Mouse (Mus musculus): ENCODE measurements around the gene Anp32a.

The Anp32a gene

GRCm38 (mm10) chr9:62407357-62408146 lies 66.5 kb downstream of the Anp32a start:
- DNase-seq (ENCODE audit: low spot score), result no peak

- no peak for DNase-seq (ENCODE audit: low spot score)
These were observed 77.6 kb downstream of the Anp32a start for GRCm38 (mm10) chr9:62418742-62419141.

- DNase-seq (ENCODE audit: low spot score), result no peak
These were observed 79.3 kb downstream of the Anp32a start for GRCm38 (mm10) chr9:62420261-62420917.

GRCm38 (mm10) chr9:62421027-62421426 lies 79.9 kb downstream of the Anp32a start:
- no peak for DNase-seq (ENCODE audit: low spot score)

- DNase-seq (ENCODE audit: low spot score), result no peak
These were observed 80.8 kb downstream of the Anp32a start for GRCm38 (mm10) chr9:62421911-62422310.

GRCm38 (mm10) chr9:62422926-62423325 lies 81.8 kb downstream of the Anp32a start:
- DNase-seq (ENCODE audit: low spot score), result no peak

- DNase-seq (ENCODE audit: low spot score), result no peak
These were observed 82.8 kb downstream of the Anp32a start for GRCm38 (mm10) chr9:62423871-62424270.

- DNase-seq (ENCODE audit: low spot score), result no peak
These were observed 84.2 kb downstream of the Anp32a start for GRCm38 (mm10) chr9:62425265-62425664.

- DNase-seq (ENCODE audit: low spot score), result no peak
These were observed 84.9 kb downstream of the Anp32a start for GRCm38 (mm10) chr9:62426021-62426420.

- DNase-seq (ENCODE audit: low spot score), result no peak
These were observed 85.4 kb downstream of the Anp32a start for GRCm38 (mm10) chr9:62426531-62426930.

GRCm38 (mm10) chr9:62427010-62427409 lies 85.9 kb downstream of the Anp32a start:
- no peak for DNase-seq (ENCODE audit: low spot score)

All from urinary bladder, postnatal 10 days (tissue).